Mouse (Mus musculus): Measurements from ENCODE around the gene Tlcd1.

DNA sequence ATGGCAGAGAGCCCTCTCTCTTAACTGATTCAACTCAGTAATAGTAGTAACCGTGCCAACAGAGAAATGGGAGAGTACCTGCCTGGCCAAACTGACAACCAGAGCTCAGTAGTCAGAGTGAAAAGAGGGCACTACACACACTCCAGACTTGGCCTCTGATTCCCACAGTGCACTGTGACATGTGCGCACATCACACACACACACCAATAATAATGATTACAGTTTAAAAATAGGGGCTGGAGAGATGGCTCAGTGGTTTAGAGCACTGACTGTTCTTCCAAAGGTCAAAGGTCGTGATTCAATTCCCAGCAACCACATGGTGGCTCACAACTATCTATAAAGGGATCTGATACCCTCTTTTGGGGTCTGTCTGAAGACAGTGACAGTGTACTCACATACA lies 38.5 kb upstream of the Tlcd1 start:
- TF ChIP-seq CTCF (IDR thresholded peaks at IDR 0.05; ENCODE audit: low read depth) = no peak
- TF ChIP-seq EP300 (IDR thresholded peaks at IDR 0.05; ENCODE audit: low read depth) = no peak

Measured in heart, postnatal 0 days (tissue).